ENCODE assay signal across 26 mouse cellular contexts in genomic region chr2:3150324-3150723, GRCm38 (mm10). TPM values are rescaled to one million over a fixed set of nuclear protein-coding genes. Genes with fewer than 3 reads are reported as not detected.
"Had no signal": no experiment of that assay in that cellular context is flagged by ENCODE, and none has a peak within 500 bp of the region (broad histone marks: within the 10 kb centered on the region; RNA-seq: fewer than 3 reads in every experiment).

No protein-coding gene starts in this region.

- H3K27ac ChIP-seq: heart, embryonic 13.5 days; heart, embryonic 15.5 days; hindbrain, embryonic 10.5 days; hindbrain, embryonic 12.5 days; hindbrain, embryonic 14.5 days; intestine, embryonic 15.5 days; left cerebral cortex, adult 2 months; limb, embryonic 10.5 days; limb, embryonic 12.5 days had no signal

- H3K27me3 ChIP-seq: heart, embryonic 13.5 days; heart, embryonic 15.5 days; hindbrain, embryonic 12.5 days; intestine, embryonic 15.5 days; limb, embryonic 12.5 days had no signal

- H3K36me3 ChIP-seq: heart, embryonic 15.5 days; hindbrain, embryonic 12.5 days had no signal

- ATAC-seq: forebrain, embryonic 16.5 days; hindbrain, embryonic 16.5 days; inflammation-experienced regulatory T-cells, adult 6 months; intestine, embryonic 15.5 days; intestine, postnatal 0 days had no signal

- DNase-seq: gastrocnemius, adult 2 months; gastrocnemius, postnatal 10 days; gastrocnemius, postnatal 25 days; heart, adult 18-20 months; heart, postnatal 14 days; heart, postnatal 36 days; kidney, adult 18-20 months; kidney, adult 8-10 months; kidney, postnatal 10 days; kidney, postnatal 25 days; kidney, postnatal 4 days; liver had no signal

- H3K9ac ChIP-seq: heart, embryonic 13.5 days; heart, embryonic 15.5 days; hindbrain, embryonic 12.5 days; hindbrain, embryonic 14.5 days; intestine, embryonic 15.5 days; limb, embryonic 12.5 days had no signal

- H3K4me3 ChIP-seq: gastrocnemius, adult 2 months; heart, embryonic 13.5 days; heart, embryonic 15.5 days; hindbrain, embryonic 10.5 days; hindbrain, embryonic 12.5 days; intestine, embryonic 15.5 days; left cerebral cortex, adult 2 months; limb, embryonic 10.5 days; limb, embryonic 12.5 days had no signal

- H3K9me3 ChIP-seq: heart, embryonic 13.5 days; heart, embryonic 15.5 days; hindbrain, embryonic 10.5 days; hindbrain, embryonic 12.5 days; intestine, embryonic 15.5 days; limb, embryonic 10.5 days; limb, embryonic 12.5 days had no signal

- H3K4me2 ChIP-seq: heart, embryonic 11.5 days; heart, embryonic 13.5 days; heart, embryonic 15.5 days; hindbrain, embryonic 12.5 days; hindbrain, embryonic 14.5 days; intestine, embryonic 15.5 days; limb, embryonic 12.5 days had no signal

RNA-seq across cellular contexts. Expression of gene Fam171a1, which starts 36.3 kb away (rescaled TPM):
- polyA plus RNA-seq: inflammation-experienced regulatory T-cells, adult 6 months had no signal
